Mouse (Mus musculus) limb, embryonic 15.5 days (tissue): Measurements from ENCODE around the gene Gabrb1. TPM values are rescaled to one million over a fixed set of nuclear protein-coding genes. Genes with fewer than 3 reads are reported as not detected.

Source experiments
- ATAC-seq: fragments of 200-750 bp; cut with Nextera tagmentation; 2 replicates; pipeline ENCODE4 v1.8.0; 2017; ENCODE audit warnings: low read depth, moderate TSS enrichment; ENCODE audit not compliant: insufficient number of reproducible peaks, low FRiP score, low TSS enrichment
- H3K27ac ChIP-seq: fragments of 300-500 bp; sonication (generic); 2 replicates; pipeline ENCODE4 v1.5.1; 2015; ENCODE audit warnings: moderate library complexity, mild to moderate bottlenecking, inconsistent platforms
- H3K27me3 ChIP-seq: fragments of 300-500 bp; sonication (generic); 2 replicates; pipeline ENCODE4 v1.6.1; 2015; ENCODE audit warnings: inconsistent platforms
- H3K36me3 ChIP-seq: fragments of 300-500 bp; sonication (generic); 2 replicates; pipeline ENCODE4 v1.6.1; 2015; ENCODE audit warnings: inconsistent platforms
- H3K4me1 ChIP-seq: fragments of 300-500 bp; sonication (generic); 2 replicates; pipeline ENCODE4 v1.6.1; 2015; ENCODE audit warnings: inconsistent platforms
- H3K4me2 ChIP-seq: fragments of 300-500 bp; sonication (generic); 2 replicates; pipeline ENCODE4 v1.6.1; 2015; ENCODE audit warnings: mild to moderate bottlenecking, inconsistent platforms
- H3K4me3 ChIP-seq: fragments of 300-500 bp; sonication (generic); 2 replicates; pipeline ENCODE4 v1.5.1; 2015; ENCODE audit warnings: mild to moderate bottlenecking, inconsistent platforms
- H3K9ac ChIP-seq: fragments of 300-500 bp; sonication (generic); 2 replicates; pipeline ENCODE4 v1.6.1; 2015; ENCODE audit warnings: inconsistent platforms
- H3K9me3 ChIP-seq: fragments of 300-500 bp; sonication (generic); 2 replicates; pipeline ENCODE4 v1.6.1; 2016; ENCODE audit warnings: inconsistent platforms
- WGBS: fragments of 180-500 bp; shearing (Covaris S2); methylation state at CpG from one replicate; pipeline ENCODE4 v1.1.7; 2015; 5-methylcytosine and 5-hydroxymethylcytosine counted together
- polyA plus RNA-seq: library from polyadenylated mRNA; unstranded; fragments of >200 nt; fragmentation: Nextera tagmentation; extraction: Ambion mirVana; gene quantifications from 2 replicates; pipeline ENCODE4 v1.2.1, GENCODE M21; 2015

Gabrb1 gene
- polyA plus RNA-seq: 1.8 and 1.9 TPM in 2 replicates

- Histone ChIP-seq H3K9me3 (no peaks in the 10 kb centered on the region), H3K36me3 (no peaks in the 10 kb centered on the region), H3K27me3 (peaks cover 29% of the 10 kb centered on the region), H3K4me1 (peaks cover 19% of the 10 kb centered on the region), H3K4me2 (peak within 1 kb of the TSS; percentile 97), H3K27ac (no peak within 1 kb of the TSS), H3K9ac (peak within 1 kb of the TSS; percentile 21), H3K4me3 (peak within 1 kb of the TSS; percentile 55)
- WGBS: 0% methylated on average over 36 of the region's 49 CpGs
- ATAC-seq: peak; percentile 24; the same call in 1 of the 2 replicates
These were observed at the start of gene Gabrb1 for GRCm38 (mm10) chr5:71657482-71658114. TSS of gene Gabrb1 (plus strand) at chr5:71658113.

GRCm38 (mm10) chr5:71608735-71609134 is 49.2 kb upstream of the Gabrb1 start:
- Histone ChIP-seq H3K4me1 (no peaks in the 10 kb centered on the region), H3K36me3 (no peaks in the 10 kb centered on the region), H3K27ac (no peak overlapping the region), H3K4me2 (no peak overlapping the region), H3K27me3 (no peaks in the 10 kb centered on the region), H3K9me3 (no peaks in the 10 kb centered on the region), H3K4me3 (no peak overlapping the region), H3K9ac (no peak overlapping the region)
- 80% methylated on average over 1 of the region's 1 CpGs for WGBS
- no peak for ATAC-seq

- H3K4me2 ChIP-seq: no peak overlapping the region
- no peak overlapping the region for H3K9ac ChIP-seq
- no peak overlapping the region for H3K4me3 ChIP-seq
- no peaks in the 10 kb centered on the region for H3K4me1 ChIP-seq
- ATAC-seq: no peak
- H3K9me3 ChIP-seq: no peaks in the 10 kb centered on the region
- H3K27ac ChIP-seq: no peak overlapping the region
- no peaks in the 10 kb centered on the region for H3K36me3 ChIP-seq
- H3K27me3 ChIP-seq: no peaks in the 10 kb centered on the region
- WGBS: 90% methylated on average over 1 of the region's 1 CpGs
These were observed 43.6 kb upstream of the Gabrb1 start for GRCm38 (mm10) chr5:71614311-71614710.

GRCm38 (mm10) chr5:71616734-71617133 is 41.2 kb upstream of the Gabrb1 start:
- H3K36me3 ChIP-seq: no peaks in the 10 kb centered on the region
- 60% methylated on average over 4 of the region's 4 CpGs for WGBS
- no peak overlapping the region for H3K27ac ChIP-seq
- H3K27me3 ChIP-seq: no peaks in the 10 kb centered on the region
- H3K9ac ChIP-seq: no peak overlapping the region
- no peak overlapping the region for H3K4me2 ChIP-seq
- H3K4me1 ChIP-seq: no peaks in the 10 kb centered on the region
- no peak for ATAC-seq
- no peak overlapping the region for H3K4me3 ChIP-seq
- no peaks in the 10 kb centered on the region for H3K9me3 ChIP-seq

- H3K4me2 ChIP-seq: no peak overlapping the region
- H3K9ac ChIP-seq: no peak overlapping the region
- no peak for ATAC-seq
- H3K27ac ChIP-seq: no peak overlapping the region
- 72% methylated on average over 3 of the region's 3 CpGs for WGBS
- no peaks in the 10 kb centered on the region for H3K9me3 ChIP-seq
- no peaks in the 10 kb centered on the region for H3K36me3 ChIP-seq
- H3K4me1 ChIP-seq: no peaks in the 10 kb centered on the region
- H3K27me3 ChIP-seq: no peaks in the 10 kb centered on the region
- no peak overlapping the region for H3K4me3 ChIP-seq
These were observed 30.1 kb upstream of the Gabrb1 start for GRCm38 (mm10) chr5:71627820-71628219.

- no peaks in the 10 kb centered on the region for H3K27me3 ChIP-seq
- H3K4me2 ChIP-seq: no peak overlapping the region
- WGBS: 67% methylated on average over 10 of the region's 10 CpGs
- no peaks in the 10 kb centered on the region for H3K9me3 ChIP-seq
- H3K9ac ChIP-seq: no peak overlapping the region
- H3K27ac ChIP-seq: no peak overlapping the region
- H3K4me3 ChIP-seq: no peak overlapping the region
- no peaks in the 10 kb centered on the region for H3K36me3 ChIP-seq
- no peaks in the 10 kb centered on the region for H3K4me1 ChIP-seq
- ATAC-seq: no peak
These were observed 18.1 kb upstream of the Gabrb1 start for GRCm38 (mm10) chr5:71639804-71640203.

GRCm38 (mm10) chr5:71648108-71648507 is 9.8 kb upstream of the Gabrb1 start:
- Histone ChIP-seq H3K9ac (no peak overlapping the region), H3K4me2 (no peak overlapping the region), H3K4me3 (no peak overlapping the region), H3K4me1 (no peaks in the 10 kb centered on the region), H3K36me3 (no peaks in the 10 kb centered on the region), H3K27ac (no peak overlapping the region), H3K27me3 (no peaks in the 10 kb centered on the region), H3K9me3 (no peaks in the 10 kb centered on the region)
- ATAC-seq: no peak
- 73% methylated on average over 2 of the region's 2 CpGs for WGBS

GRCm38 (mm10) chr5:71654056-71654455 is 3.9 kb upstream of the Gabrb1 start:
- no peak overlapping the region for H3K4me3 ChIP-seq
- H3K4me2 ChIP-seq: no peak overlapping the region
- peaks cover 19% of the 10 kb centered on the region for H3K4me1 ChIP-seq
- no peak for ATAC-seq
- WGBS: 75% methylated on average over 5 of the region's 5 CpGs
- H3K9me3 ChIP-seq: no peaks in the 10 kb centered on the region
- no peak overlapping the region for H3K27ac ChIP-seq
- peaks cover 29% of the 10 kb centered on the region for H3K27me3 ChIP-seq
- no peak overlapping the region for H3K9ac ChIP-seq
- no peaks in the 10 kb centered on the region for H3K36me3 ChIP-seq

- WGBS: 7% methylated on average over 10 of the region's 10 CpGs
- Histone ChIP-seq H3K4me2 (peak overlapping the region; percentile 97), H3K27me3 (peaks cover 29% of the 10 kb centered on the region), H3K9ac (no peak overlapping the region), H3K4me1 (peaks cover 19% of the 10 kb centered on the region), H3K9me3 (no peaks in the 10 kb centered on the region), H3K27ac (no peak overlapping the region), H3K36me3 (no peaks in the 10 kb centered on the region), H3K4me3 (peak overlapping the region; percentile 55)
- ATAC-seq: 0 out of 2 replicates have a peak, but pooled peaks have one; percentile 10
These were observed 1.1 kb upstream of the Gabrb1 start for GRCm38 (mm10) chr5:71656771-71657170.

GRCm38 (mm10) chr5:71658115-71658497 is 193 bp downstream of the Gabrb1 start, which contains the start of gene Gabra4:
TSS of gene Gabra4 (minus strand) at chr5:71658308.
- under 1% methylated on average over 15 of the region's 15 CpGs for WGBS
- Histone ChIP-seq H3K4me3 (peak within 1 kb of the TSS; percentile 55), H3K9me3 (no peaks in the 10 kb centered on the region), H3K4me1 (peaks cover 19% of the 10 kb centered on the region), H3K27me3 (peaks cover 29% of the 10 kb centered on the region), H3K36me3 (no peaks in the 10 kb centered on the region), H3K9ac (peak within 1 kb of the TSS; percentile 21), H3K27ac (no peak within 1 kb of the TSS), H3K4me2 (peak within 1 kb of the TSS; percentile 97)
- ATAC-seq: no peak

GRCm38 (mm10) chr5:71665593-71665992 is 7.7 kb downstream of the Gabrb1 start:
- Histone ChIP-seq H3K9ac (no peak overlapping the region), H3K4me1 (no peaks in the 10 kb centered on the region), H3K27ac (no peak overlapping the region), H3K36me3 (no peaks in the 10 kb centered on the region), H3K9me3 (no peaks in the 10 kb centered on the region), H3K27me3 (no peaks in the 10 kb centered on the region), H3K4me2 (no peak overlapping the region), H3K4me3 (no peak overlapping the region)
- 27% methylated on average over 4 of the region's 4 CpGs for WGBS
- no peak for ATAC-seq

- Histone ChIP-seq H3K9me3 (no peaks in the 10 kb centered on the region), H3K9ac (no peak overlapping the region), H3K36me3 (no peaks in the 10 kb centered on the region), H3K4me1 (peaks cover 17% of the 10 kb centered on the region), H3K4me3 (peak overlapping the region; percentile 47), H3K27ac (no peak overlapping the region), H3K27me3 (peaks cover 18% of the 10 kb centered on the region), H3K4me2 (peak overlapping the region; percentile 75)
- WGBS: under 1% methylated on average over 19 of the region's 19 CpGs
- no peak for ATAC-seq
These were observed 42.0 kb downstream of the Gabrb1 start for GRCm38 (mm10) chr5:71699696-71700467.
